18 mouse cellular contexts compared by ENCODE assay signal in the genomic region with DNA sequence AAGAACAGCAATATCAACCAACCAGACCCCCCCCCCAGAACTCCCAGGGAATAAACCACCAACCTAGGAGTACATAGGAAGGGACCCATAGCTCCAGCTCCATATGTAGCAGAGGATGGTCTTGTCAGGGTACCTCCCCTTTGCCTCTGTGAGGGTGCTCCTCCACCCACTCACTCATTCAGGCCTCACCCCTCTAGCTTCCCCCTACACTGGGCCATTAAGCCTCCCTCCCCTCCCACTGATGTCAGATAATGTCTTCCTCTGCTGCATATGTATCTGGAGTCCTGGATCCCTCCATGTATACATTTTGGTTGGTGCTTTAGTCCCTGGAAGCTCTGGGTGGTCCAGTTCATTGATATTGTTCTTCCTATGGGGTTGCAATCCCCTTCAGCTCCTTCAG.
"Had no signal": no experiment of that assay in that cellular context is flagged by ENCODE, and none has a peak within 500 bp of the region (broad histone marks: within the 10 kb centered on the region; RNA-seq: fewer than 3 reads in every experiment).

No protein-coding gene starts in this region.

- H3K9ac ChIP-seq: liver, embryonic 14.5 days; lung, embryonic 14.5 days; midbrain, embryonic 15.5 days; neural tube, embryonic 13.5 days; neural tube, embryonic 15.5 days had no signal

- H3K9me3 ChIP-seq: midbrain, embryonic 10.5 days; midbrain, embryonic 15.5 days; neural tube, embryonic 13.5 days; neural tube, embryonic 15.5 days had no signal

- ATAC-seq: midbrain, embryonic 15.5 days had no signal

- H3K4me2 ChIP-seq: lung, embryonic 14.5 days; midbrain, embryonic 15.5 days; neural tube, embryonic 13.5 days; neural tube, embryonic 15.5 days had no signal

- H3K4me1 ChIP-seq: midbrain, embryonic 10.5 days; midbrain, embryonic 15.5 days; neural tube, embryonic 15.5 days had no signal

- H3K27ac ChIP-seq: liver, embryonic 14.5 days; midbrain, embryonic 10.5 days; midbrain, embryonic 15.5 days; neural tube, embryonic 13.5 days; neural tube, embryonic 15.5 days had no signal

- H3K27me3 ChIP-seq: midbrain, embryonic 15.5 days; neural tube, embryonic 13.5 days; neural tube, embryonic 15.5 days had no signal

- DNase-seq: lung, adult 18-20 months; lung, embryonic 14.5 days; lung, postnatal 10 days; lung, postnatal 4 days; retina, postnatal 1 day; right cerebral cortex, adult 18-20 months; right cerebral cortex, postnatal 25 days; right cerebral cortex, postnatal 4 days; spleen, adult 18-20 months; thymus, adult 18-20 months; thymus, postnatal 14 days; thymus, postnatal 36 days had no signal

- H3K4me3 ChIP-seq: midbrain, embryonic 10.5 days; midbrain, embryonic 15.5 days; myocyte; neural tube, embryonic 13.5 days; neural tube, embryonic 15.5 days had no signal

- H3K36me3 ChIP-seq: midbrain, embryonic 10.5 days; midbrain, embryonic 15.5 days; neural tube, embryonic 13.5 days; neural tube, embryonic 15.5 days had no signal
